Mouse (Mus musculus) liver, adult 2 months (tissue): ENCODE data around the gene Vgll2.

Experiments
- CTCF ChIP-seq: fragments of 200-500 bp; IDR thresholded peaks from 2 replicates; pipeline ENCODE4 v1.5.1; 2011; ENCODE audit warnings: low read depth, low read length, control low read depth
- POLR2A ChIP-seq: fragments of 200-500 bp; IDR thresholded peaks from 2 replicates; pipeline ENCODE4 v1.6.1; 2011; ENCODE audit warnings: low read length, control low read depth; ENCODE audit not compliant: insufficient read depth; ENCODE audit errors: extremely low read depth

GRCm38 (mm10) chr10:52043086-52043485 lies 20.8 kb downstream of the Vgll2 start:
- TF ChIP-seq POLR2A, result no peak
- no peak for TF ChIP-seq CTCF
